Mouse (Mus musculus) right cerebral cortex, adult 18-20 months (tissue): ENCODE measurements at regions not wholly inside any gene's neighbourhood (a gene's known extent, or its start where the extent isn't known, plus 50 kb on each side); places are given as distances from the start of the nearest gene placed in this dataset.

Experiments used
- DNase-seq: peaks from one replicate; pipeline ENCODE4 v3.0.0; 2022; ENCODE audit warnings: mixed read lengths

GRCm38 (mm10) chr9:8273253-8273652, 139.2 kb upstream of the Cep126 start:
- DNase-seq, result no peak

- no peak for DNase-seq
Measured at GRCm38 (mm10) chr9:8249542-8249941, 115.4 kb upstream of the Cep126 start.

- DNase-seq, result no peak
Measured at GRCm38 (mm10) chr9:8228078-8228477, 94.0 kb upstream of the Cep126 start.

GRCm38 (mm10) chr9:8226415-8226814, 92.3 kb upstream of the Cep126 start:
- DNase-seq, result no peak

- DNase-seq, result peak; percentile 44
Measured at GRCm38 (mm10) chr9:8208855-8209254, 74.8 kb upstream of the Cep126 start.

GRCm38 (mm10) chr9:8185433-8185832, 51.3 kb upstream of the Cep126 start:
- DNase-seq, result no peak
